Mouse (Mus musculus): ENCODE measurements around the gene Gm6370. TPM values are rescaled to one million over a fixed set of nuclear protein-coding genes. Genes with fewer than 3 reads are reported as not detected.
"Not testable (repeated sequence)": the region's sequence is repeated elsewhere in the genome, so short reads cannot be mapped to it uniquely, and the experiment has no call there.

Gene Gm6370
- not detected in 2 replicates for polyA plus RNA-seq (2015; fragmentation: Nextera tagmentation; extraction: Ambion mirVana)

DNA sequence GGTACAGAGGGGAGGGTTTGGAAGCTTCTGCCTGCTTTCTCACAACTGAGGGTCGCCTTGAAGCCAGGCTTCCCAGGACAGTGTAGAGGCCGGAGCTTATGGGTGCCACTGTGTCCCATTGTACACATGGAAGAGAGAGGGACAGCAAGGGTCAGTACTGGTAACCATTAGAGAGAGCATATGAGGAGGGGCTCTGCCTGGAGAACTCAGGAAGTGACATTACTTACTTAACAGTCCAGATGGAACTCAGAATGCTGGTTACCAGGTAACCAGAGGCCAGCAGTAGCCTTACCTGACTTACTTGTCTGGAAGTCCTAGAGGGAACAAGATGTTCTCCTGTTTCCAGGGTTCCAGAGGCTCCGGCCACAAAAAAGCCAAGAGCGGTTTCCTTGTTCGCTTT, at the start of gene Gm6370:
TSS of gene Gm6370 (plus strand) at position 301 of the 400 bp plus-strand sequence.
- H3K27ac ChIP-seq (replicated peaks); H3K4me1 ChIP-seq; H3K4me3 ChIP-seq (replicated peaks); H3K9ac ChIP-seq; H3K4me2 ChIP-seq (replicated peaks); H3K36me3 ChIP-seq; H3K27me3 ChIP-seq; H3K9me3 ChIP-seq (replicated peaks); ATAC-seq (ENCODE audit: insufficient number of reproducible peaks, low FRiP score, low TSS enrichment, low read depth): not testable (repeated sequence)
- WGBS, result no CpG with 5 or more reads among the region's 5 CpGs

GRCm38 (mm10) chr5:146442767-146443166, 48.4 kb upstream of the Gm6370 start:
- no peaks in the 10 kb centered on the region for H3K36me3 ChIP-seq
- 93% methylated on average over 2 of the region's 2 CpGs for WGBS
- no peak overlapping the region for H3K4me3 ChIP-seq (replicated peaks)
- no peak overlapping the region for H3K4me2 ChIP-seq (replicated peaks)
- no peak overlapping the region for H3K27ac ChIP-seq (replicated peaks)
- no peak for ATAC-seq (ENCODE audit: insufficient number of reproducible peaks, low FRiP score, low TSS enrichment, low read depth)
- H3K9me3 ChIP-seq (replicated peaks), result no peaks in the 10 kb centered on the region
- no peaks in the 10 kb centered on the region for H3K4me1 ChIP-seq
- no peak overlapping the region for H3K9ac ChIP-seq
- H3K27me3 ChIP-seq, result no peaks in the 10 kb centered on the region

- H3K9ac ChIP-seq, result no peak overlapping the region
- no peaks in the 10 kb centered on the region for H3K9me3 ChIP-seq (replicated peaks)
- no peak overlapping the region for H3K27ac ChIP-seq (replicated peaks)
- ATAC-seq (ENCODE audit: insufficient number of reproducible peaks, low FRiP score, low TSS enrichment, low read depth), result no peak
- H3K27me3 ChIP-seq, result no peaks in the 10 kb centered on the region
- H3K4me1 ChIP-seq, result no peaks in the 10 kb centered on the region
- WGBS, result 77% methylated on average over 2 of the region's 2 CpGs
- no peak overlapping the region for H3K4me2 ChIP-seq (replicated peaks)
- no peaks in the 10 kb centered on the region for H3K36me3 ChIP-seq
- H3K4me3 ChIP-seq (replicated peaks), result no peak overlapping the region
Observed at GRCm38 (mm10) chr5:146446633-146447032, 44.5 kb upstream of the Gm6370 start.

DNA sequence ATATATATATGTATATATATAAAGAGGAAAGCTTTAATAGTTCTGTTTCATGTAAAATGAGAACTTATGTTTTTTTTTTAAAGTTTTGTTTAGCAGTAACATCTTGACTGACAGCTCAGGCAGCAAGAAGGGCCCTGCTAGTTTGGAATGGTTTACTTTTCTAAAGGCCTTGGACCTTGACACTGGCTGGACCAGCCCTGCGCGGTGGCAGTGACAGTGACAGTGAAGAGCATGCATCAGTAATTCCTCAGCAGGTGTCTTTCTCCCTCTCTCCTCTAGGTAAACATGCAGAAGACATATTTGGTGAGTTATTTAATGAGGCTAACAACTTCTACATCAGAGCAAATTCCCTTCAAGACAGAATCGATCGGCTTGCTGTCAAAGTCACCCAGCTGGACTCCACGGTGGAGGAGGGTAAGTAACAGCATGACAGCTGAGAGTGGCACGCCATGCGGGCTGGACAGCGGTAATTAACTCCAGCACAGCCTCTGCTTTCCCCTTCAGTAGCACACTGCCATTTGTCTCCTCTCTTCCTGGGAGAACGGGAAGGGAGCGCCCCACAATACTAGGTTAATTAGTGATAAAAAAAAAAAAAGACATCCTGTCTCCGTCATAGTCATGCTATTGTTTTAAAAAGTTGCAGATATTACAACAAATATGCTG, 39.4 kb upstream of the Gm6370 start:
- Histone ChIP-seq H3K36me3 (no peaks in the 10 kb centered on the region), H3K27ac (replicated peaks) (no peak overlapping the region), H3K9me3 (replicated peaks) (no peaks in the 10 kb centered on the region), H3K4me3 (replicated peaks) (no peak overlapping the region), H3K27me3 (no peaks in the 10 kb centered on the region), H3K9ac (no peak overlapping the region), H3K4me2 (replicated peaks) (no peak overlapping the region), H3K4me1 (no peaks in the 10 kb centered on the region)
- no peak for ATAC-seq (ENCODE audit: insufficient number of reproducible peaks, low FRiP score, low TSS enrichment, low read depth)
- WGBS, result 63% methylated on average over 11 of the region's 11 CpGs

DNA sequence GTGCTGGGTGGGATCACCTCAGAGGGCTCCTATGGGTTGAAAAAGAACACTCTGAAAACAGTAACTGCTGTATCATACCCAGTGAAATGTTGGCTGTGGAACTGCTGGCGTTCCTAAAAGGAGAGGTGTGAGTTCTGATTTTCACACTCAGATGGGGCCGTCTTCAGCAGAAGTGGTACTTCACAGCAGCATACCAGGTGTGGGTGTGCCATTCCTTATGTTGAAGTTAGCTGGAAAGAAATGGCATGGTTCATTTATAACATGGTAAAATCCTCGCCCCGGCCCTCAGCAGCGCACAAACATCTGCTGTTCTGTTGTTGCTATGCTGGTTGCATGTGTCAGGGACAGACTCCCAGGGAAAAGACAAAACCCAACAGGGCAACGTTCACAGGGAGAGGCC, 37.6 kb upstream of the Gm6370 start:
- H3K4me3 ChIP-seq (replicated peaks), result no peak overlapping the region
- H3K27me3 ChIP-seq, result no peaks in the 10 kb centered on the region
- WGBS, result 88% methylated on average over 6 of the region's 6 CpGs
- no peaks in the 10 kb centered on the region for H3K36me3 ChIP-seq
- no peaks in the 10 kb centered on the region for H3K9me3 ChIP-seq (replicated peaks)
- H3K27ac ChIP-seq (replicated peaks), result no peak overlapping the region
- no peak overlapping the region for H3K4me2 ChIP-seq (replicated peaks)
- no peaks in the 10 kb centered on the region for H3K4me1 ChIP-seq
- no peak for ATAC-seq (ENCODE audit: insufficient number of reproducible peaks, low FRiP score, low TSS enrichment, low read depth)
- no peak overlapping the region for H3K9ac ChIP-seq

GRCm38 (mm10) chr5:146461612-146462011, 29.6 kb upstream of the Gm6370 start:
- no peak overlapping the region for H3K27ac ChIP-seq (replicated peaks)
- H3K4me3 ChIP-seq (replicated peaks), result no peak overlapping the region
- H3K27me3 ChIP-seq, result no peaks in the 10 kb centered on the region
- H3K4me1 ChIP-seq, result no peaks in the 10 kb centered on the region
- no peak for ATAC-seq (ENCODE audit: insufficient number of reproducible peaks, low FRiP score, low TSS enrichment, low read depth)
- no peak overlapping the region for H3K4me2 ChIP-seq (replicated peaks)
- H3K9ac ChIP-seq, result no peak overlapping the region
- H3K36me3 ChIP-seq, result no peaks in the 10 kb centered on the region
- H3K9me3 ChIP-seq (replicated peaks), result no peaks in the 10 kb centered on the region
- 63% methylated on average over 8 of the region's 8 CpGs for WGBS

- no peaks in the 10 kb centered on the region for H3K27me3 ChIP-seq
- no peak for ATAC-seq (ENCODE audit: insufficient number of reproducible peaks, low FRiP score, low TSS enrichment, low read depth)
- H3K4me3 ChIP-seq (replicated peaks), result no peak overlapping the region
- no peak overlapping the region for H3K4me2 ChIP-seq (replicated peaks)
- no peaks in the 10 kb centered on the region for H3K9me3 ChIP-seq (replicated peaks)
- no peak overlapping the region for H3K27ac ChIP-seq (replicated peaks)
- H3K36me3 ChIP-seq, result 0 out of 2 replicates have a peak, but pooled peaks cover 3% of the 10 kb centered on the region
- H3K9ac ChIP-seq, result no peak overlapping the region
- H3K4me1 ChIP-seq, result no peaks in the 10 kb centered on the region
- WGBS, result 94% methylated on average over 19 of the region's 19 CpGs
Observed at GRCm38 (mm10) chr5:146466663-146467062, 24.5 kb upstream of the Gm6370 start.

DNA sequence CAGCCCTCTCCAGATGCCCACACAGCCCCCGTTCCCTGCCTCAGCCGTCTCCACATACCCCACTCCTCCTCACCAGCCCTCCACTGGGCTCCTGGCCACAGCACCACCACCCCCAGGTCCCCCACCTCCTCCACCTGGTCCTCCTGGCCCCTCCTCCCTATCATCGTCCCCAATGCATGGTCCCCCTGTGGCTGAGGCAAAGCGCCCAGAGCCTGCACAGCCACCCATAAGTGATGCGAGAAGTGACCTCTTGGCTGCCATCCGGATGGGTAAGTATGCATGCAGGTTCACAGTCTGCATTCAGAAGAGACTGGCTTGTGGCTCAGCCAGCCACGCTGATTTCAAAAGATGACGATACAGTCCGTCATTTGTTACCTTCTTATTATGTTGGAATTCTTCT, 22.9 kb upstream of the Gm6370 start:
- 0 out of 2 replicates have a peak, but pooled peaks cover 3% of the 10 kb centered on the region for H3K36me3 ChIP-seq
- no peak overlapping the region for H3K9ac ChIP-seq
- no peak for ATAC-seq (ENCODE audit: insufficient number of reproducible peaks, low FRiP score, low TSS enrichment, low read depth)
- no peaks in the 10 kb centered on the region for H3K27me3 ChIP-seq
- H3K4me1 ChIP-seq, result no peaks in the 10 kb centered on the region
- no peaks in the 10 kb centered on the region for H3K9me3 ChIP-seq (replicated peaks)
- no peak overlapping the region for H3K27ac ChIP-seq (replicated peaks)
- no peak overlapping the region for H3K4me2 ChIP-seq (replicated peaks)
- no peak overlapping the region for H3K4me3 ChIP-seq (replicated peaks)
- 91% methylated on average over 9 of the region's 9 CpGs for WGBS

GRCm38 (mm10) chr5:146470821-146471220, 20.3 kb upstream of the Gm6370 start:
- Histone ChIP-seq H3K27ac (replicated peaks) (no peak overlapping the region), H3K4me2 (replicated peaks) (no peak overlapping the region), H3K9ac (no peak overlapping the region), H3K4me1 (no peaks in the 10 kb centered on the region), H3K9me3 (replicated peaks) (no peaks in the 10 kb centered on the region), H3K36me3 (0 out of 2 replicates have a peak, but pooled peaks cover 3% of the 10 kb centered on the region), H3K4me3 (replicated peaks) (no peak overlapping the region), H3K27me3 (no peaks in the 10 kb centered on the region)
- no peak for ATAC-seq (ENCODE audit: insufficient number of reproducible peaks, low FRiP score, low TSS enrichment, low read depth)
- WGBS, result 87% methylated on average over 9 of the region's 9 CpGs

DNA sequence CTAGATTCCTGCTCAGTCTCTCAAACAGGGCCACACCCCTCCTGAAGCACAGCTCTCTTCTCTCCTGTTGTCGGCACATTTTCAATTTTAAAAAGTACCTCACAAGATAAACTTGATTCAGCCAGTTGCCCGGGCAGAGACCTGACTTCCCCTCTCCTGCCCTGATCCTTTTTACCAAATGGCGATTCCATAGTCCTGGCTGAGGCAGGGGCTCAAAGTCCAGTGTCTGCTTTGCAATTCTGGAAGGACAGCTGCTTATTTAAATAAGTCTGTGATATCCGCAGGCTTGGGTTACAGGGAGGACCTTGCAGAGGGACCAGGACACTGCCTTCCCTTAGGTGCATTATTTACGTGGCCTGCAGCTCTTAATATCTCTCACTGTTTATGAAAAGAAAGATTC, 19.9 kb upstream of the Gm6370 start:
- Histone ChIP-seq H3K4me2 (replicated peaks) (no peak overlapping the region), H3K4me1 (no peaks in the 10 kb centered on the region), H3K9ac (no peak overlapping the region), H3K27ac (replicated peaks) (no peak overlapping the region), H3K27me3 (no peaks in the 10 kb centered on the region), H3K9me3 (replicated peaks) (no peaks in the 10 kb centered on the region), H3K36me3 (0 out of 2 replicates have a peak, but pooled peaks cover 3% of the 10 kb centered on the region), H3K4me3 (replicated peaks) (no peak overlapping the region)
- 89% methylated on average over 5 of the region's 5 CpGs for WGBS
- no peak for ATAC-seq (ENCODE audit: insufficient number of reproducible peaks, low FRiP score, low TSS enrichment, low read depth)

- H3K36me3 ChIP-seq, result 0 out of 2 replicates have a peak, but pooled peaks cover 3% of the 10 kb centered on the region
- H3K9me3 ChIP-seq (replicated peaks), result no peaks in the 10 kb centered on the region
- H3K4me2 ChIP-seq (replicated peaks), result no peak overlapping the region
- H3K4me3 ChIP-seq (replicated peaks), result no peak overlapping the region
- H3K27me3 ChIP-seq, result no peaks in the 10 kb centered on the region
- ATAC-seq (ENCODE audit: insufficient number of reproducible peaks, low FRiP score, low TSS enrichment, low read depth), result no peak
- H3K27ac ChIP-seq (replicated peaks), result no peak overlapping the region
- H3K9ac ChIP-seq, result no peak overlapping the region
- 91% methylated on average over 12 of the region's 12 CpGs for WGBS
- no peaks in the 10 kb centered on the region for H3K4me1 ChIP-seq
Observed at GRCm38 (mm10) chr5:146471821-146472220, 19.3 kb upstream of the Gm6370 start.

DNA sequence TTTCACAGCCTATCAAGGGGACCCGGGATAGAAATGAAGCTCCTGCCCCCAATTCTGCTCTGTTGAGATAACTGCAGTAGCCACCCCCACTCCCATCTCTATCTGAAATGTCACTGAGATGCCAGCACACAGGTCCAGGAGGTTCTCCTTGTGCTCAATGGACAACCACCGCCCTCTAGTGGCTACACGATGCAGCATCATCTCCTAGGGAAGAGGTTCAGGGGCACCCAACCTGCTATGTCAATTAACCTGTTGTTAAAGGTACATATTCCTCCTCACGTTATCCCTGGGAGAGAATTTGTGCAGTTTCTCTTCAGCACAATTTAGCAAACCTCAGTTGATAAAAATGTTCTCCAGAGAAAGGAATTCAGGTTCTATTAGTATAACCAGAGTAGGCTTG, 11.6 kb upstream of the Gm6370 start:
- not testable (repeated sequence) for H3K36me3 ChIP-seq; H3K4me1 ChIP-seq; H3K4me2 ChIP-seq (replicated peaks); ATAC-seq (ENCODE audit: insufficient number of reproducible peaks, low FRiP score, low TSS enrichment, low read depth); H3K27me3 ChIP-seq; H3K27ac ChIP-seq (replicated peaks); H3K4me3 ChIP-seq (replicated peaks); H3K9me3 ChIP-seq (replicated peaks); H3K9ac ChIP-seq
- 9% methylated on average over 4 of the region's 4 CpGs for WGBS
